Mouse (Mus musculus) small intestine, adult 2 months (tissue): Measurements from ENCODE around the gene Ckmt1.

Experiments
- CTCF ChIP-seq: fragments of 200-500 bp; IDR thresholded peaks from 2 replicates; pipeline ENCODE4 v1.5.1; 2012; ENCODE audit warnings: low read depth, mild to moderate bottlenecking, control low read depth, inconsistent platforms, low read length, moderate library complexity, mixed read lengths; ENCODE audit not compliant: insufficient replicate concordance, insufficient read length; ENCODE audit errors: extremely low read depth
- POLR2A ChIP-seq: fragments of 200-500 bp; IDR thresholded peaks from 2 replicates; pipeline ENCODE4 v1.6.1; 2012; ENCODE audit warnings: low read depth, mild to moderate bottlenecking, control low read depth, inconsistent platforms, low read length, moderate library complexity

DNA sequence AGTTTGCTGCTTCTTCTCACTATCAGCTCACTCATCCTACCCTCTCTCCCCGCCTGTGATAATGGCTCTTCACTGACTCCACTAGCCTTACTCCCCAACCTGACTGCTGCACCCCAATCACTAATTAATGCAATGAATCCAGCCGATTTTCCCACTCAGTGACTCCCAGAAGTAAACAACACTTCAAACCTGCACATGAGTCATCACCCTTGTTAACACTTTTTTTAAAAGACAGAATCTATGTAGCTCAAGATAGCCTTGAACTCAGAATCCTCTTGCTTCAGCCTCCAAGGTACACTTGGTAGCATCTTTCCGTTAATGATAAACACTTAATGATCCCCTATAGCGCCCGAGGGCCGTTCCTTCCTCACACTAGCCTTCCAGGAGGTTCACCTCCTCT lies 3.1 kb upstream of the Ckmt1 start:
- no peak for TF ChIP-seq CTCF
- no peak for TF ChIP-seq POLR2A
